Comparison of ENCODE assay signal across 8 mouse cellular contexts in the genomic region with DNA sequence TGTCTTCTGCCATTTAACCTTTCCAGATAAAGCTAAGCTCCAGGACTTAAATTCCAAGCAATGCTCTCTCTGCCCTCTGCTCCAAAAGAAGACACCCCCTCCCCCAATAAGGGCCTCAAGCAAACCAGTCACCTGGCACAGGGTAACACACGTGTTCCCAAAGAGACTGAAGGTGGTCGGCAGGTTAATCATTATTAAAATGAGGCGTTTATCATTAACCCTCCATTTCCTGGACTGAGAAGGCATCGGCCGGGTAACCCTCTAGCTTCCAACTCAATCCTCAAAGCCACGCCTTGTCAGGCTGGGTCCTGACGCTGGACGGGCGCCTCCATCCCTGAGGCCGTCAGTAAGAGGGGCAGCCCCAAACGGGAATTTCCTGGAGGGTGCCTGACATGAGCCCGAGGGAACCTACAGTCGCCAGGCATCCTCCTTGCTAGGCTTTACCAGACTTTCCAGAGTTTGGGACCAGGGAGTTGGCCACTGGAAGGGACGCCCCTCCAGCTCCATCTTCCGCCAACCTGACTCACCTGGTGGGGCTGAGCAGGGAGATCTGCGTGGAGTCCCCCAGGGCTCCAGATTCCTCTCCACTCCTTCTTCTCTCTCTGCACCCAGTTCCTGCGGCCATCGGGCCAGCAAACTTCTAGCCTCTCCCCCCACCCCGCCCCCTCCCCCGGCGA. TPM values are rescaled to one million over a fixed set of nuclear protein-coding genes. Genes with fewer than 3 reads are reported as not detected.
DNase-seq lines count a peak whose midpoint lies in the region; ATAC-seq and TF ChIP-seq lines count a peak whose summit lies in the region.

No protein-coding gene starts in this region.

- no peaks in the 10 kb centered on the region for H3K79me3 ChIP-seq in C2C12 (ENCODE audit: low read depth)

- H3K4me1 ChIP-seq in embryonic facial prominence, embryonic 14.5 days (ENCODE audit: control insufficient read depth, insufficient read depth, low read length) = peaks cover 16% of the 10 kb centered on the region
- peaks cover 10% of the 10 kb centered on the region for H3K4me1 ChIP-seq in intestine, embryonic 16.5 days (ENCODE audit: control insufficient read depth, insufficient read depth, low read length)
- H3K4me1 ChIP-seq in lung, adult 2 months (ENCODE audit: control insufficient read depth, insufficient read depth, low read length) = 0 out of 2 replicates have a peak, but pooled peaks cover 2% of the 10 kb centered on the region
- H3K4me1 ChIP-seq in stomach, embryonic 14.5 days (ENCODE audit: control insufficient read depth, insufficient read depth, low read length) = 0 out of 2 replicates have a peak, but pooled peaks cover 7% of the 10 kb centered on the region

- no peak for TF ChIP-seq CTCF in C2C12 (IDR thresholded peaks at IDR 0.05; ENCODE audit: control insufficient read depth, insufficient read depth, insufficient read length)
- no peak for TF ChIP-seq CTCF in lung, adult 2 months (IDR thresholded peaks at IDR 0.05; ENCODE audit: insufficient read depth, low read length)

- 2% methylated on average over 18 of the region's 21 CpGs for WGBS in embryonic facial prominence, embryonic 14.5 days
- 4% methylated on average over 18 of the region's 21 CpGs for WGBS in intestine, embryonic 16.5 days
- WGBS in lung, adult 2 months = 8% methylated on average over 21 of the region's 21 CpGs
- whole genome bisulfite sequencing in stomach, embryonic 14.5 days = 2% methylated on average over 21 of the region's 21 CpGs

- DNase-seq in R1 (ENCODE audit: low read depth, low spot score) = peak; percentile 43
- no peak for DNase-seq in embryonic facial prominence, embryonic 14.5 days (ENCODE audit: low spot score)
- DNase-seq in lung, adult 2 months = peak; percentile 34
- no peak for DNase-seq in Muller cell, postnatal 12 days (ENCODE audit: inconsistent ontology term)
- no peak for DNase-seq in urinary bladder, postnatal 36 days (ENCODE audit: low spot score in 2 of 2)

- no peaks in the 10 kb centered on the region for H3K9me3 ChIP-seq in embryonic facial prominence, embryonic 14.5 days (ENCODE audit: control insufficient read depth, low read length)
- H3K9me3 ChIP-seq in intestine, embryonic 16.5 days (ENCODE audit: control insufficient read depth, low read length) = no peaks in the 10 kb centered on the region
- H3K9me3 ChIP-seq in stomach, embryonic 14.5 days (ENCODE audit: control insufficient read depth, low read depth, low read length) = no peaks in the 10 kb centered on the region

- H3K4me3 ChIP-seq in C2C12 (ENCODE audit: insufficient read depth, poor library complexity, severe bottlenecking) = peak overlapping the region; percentile 52
- H3K4me3 ChIP-seq in embryonic facial prominence, embryonic 14.5 days (ENCODE audit: low read depth, low read length) = peak overlapping the region; percentile 79
- peak overlapping the region; percentile 84 for H3K4me3 ChIP-seq in intestine, embryonic 16.5 days (ENCODE audit: low read length)
- peak overlapping the region; percentile 66 for H3K4me3 ChIP-seq in lung, adult 2 months (replicated peaks; ENCODE audit: extremely low read depth, low read depth, low read length)
- peak overlapping the region; percentile 47 for H3K4me3 ChIP-seq in stomach, embryonic 14.5 days (ENCODE audit: low read depth, low read length)

- no peaks in the 10 kb centered on the region for H3K36me3 ChIP-seq in C2C12 (ENCODE audit: control insufficient read depth, insufficient read depth)
- no peaks in the 10 kb centered on the region for H3K36me3 ChIP-seq in embryonic facial prominence, embryonic 14.5 days (ENCODE audit: control insufficient read depth, insufficient read depth, low read length)
- no peaks in the 10 kb centered on the region for H3K36me3 ChIP-seq in intestine, embryonic 16.5 days (ENCODE audit: control insufficient read depth, insufficient read depth, low read length)
- no peaks in the 10 kb centered on the region for H3K36me3 ChIP-seq in stomach, embryonic 14.5 days (ENCODE audit: control insufficient read depth, insufficient read depth, low read length)

- H3K9ac ChIP-seq in embryonic facial prominence, embryonic 14.5 days (ENCODE audit: low read depth, low read length) = peak overlapping the region; percentile 80
- H3K9ac ChIP-seq in intestine, embryonic 16.5 days (ENCODE audit: low read depth, low read length) = peak overlapping the region; percentile 91
- peak overlapping the region; percentile 62 for H3K9ac ChIP-seq in stomach, embryonic 14.5 days (replicated peaks; ENCODE audit: low read depth, low read length)

- no peak for ATAC-seq in embryonic facial prominence, embryonic 14.5 days (ENCODE audit: low read depth)
- ATAC-seq in intestine, embryonic 16.5 days = peak; percentile 61
- no peak; the same call in 1 of the 2 replicates for ATAC-seq in stomach, embryonic 14.5 days (ENCODE audit: insufficient number of reproducible peaks, insufficient read depth, low FRiP score, low read depth)

- peaks cover 11% of the 10 kb centered on the region for H3K79me2 ChIP-seq in C2C12 (ENCODE audit: control insufficient read depth, insufficient read depth)

- H3K27me3 ChIP-seq in C2C12 (ENCODE audit: control insufficient read depth, insufficient read depth, insufficient read length) = no peaks in the 10 kb centered on the region
- H3K27me3 ChIP-seq in embryonic facial prominence, embryonic 14.5 days (replicated peaks; ENCODE audit: control insufficient read depth, insufficient read depth, low read length) = no peaks in the 10 kb centered on the region; the same call in 1 of the 2 replicates
- H3K27me3 ChIP-seq in intestine, embryonic 16.5 days (replicated peaks; ENCODE audit: control insufficient read depth, insufficient read depth, low read length) = no peaks in the 10 kb centered on the region
- H3K27me3 ChIP-seq in stomach, embryonic 14.5 days (ENCODE audit: control insufficient read depth, insufficient read depth, low read length) = no peaks in the 10 kb centered on the region

- peak overlapping the region; percentile 91 for H3K4me2 ChIP-seq in embryonic facial prominence, embryonic 14.5 days (ENCODE audit: low read depth, low read length)
- peak overlapping the region; percentile 88 for H3K4me2 ChIP-seq in intestine, embryonic 16.5 days (ENCODE audit: low read depth, low read length)
- peak overlapping the region; percentile 81 for H3K4me2 ChIP-seq in stomach, embryonic 14.5 days (replicated peaks; ENCODE audit: low read depth, low read length)

- peak overlapping the region; percentile 72 for H3ac ChIP-seq in C2C12 (ENCODE audit: control insufficient read depth, insufficient read length, low read depth)

- no peak for TF ChIP-seq POLR2A in lung, adult 2 months (IDR thresholded peaks at IDR 0.05; ENCODE audit: borderline replicate concordance, extremely low read depth, low read depth, low read length)

- H3K27ac ChIP-seq in embryonic facial prominence, embryonic 14.5 days (replicated peaks; ENCODE audit: low read depth, low read length) = peak overlapping the region; percentile 94; the same call in 1 of the 2 replicates
- peak overlapping the region; percentile 92 for H3K27ac ChIP-seq in intestine, embryonic 16.5 days (ENCODE audit: low read length)
- H3K27ac ChIP-seq in stomach, embryonic 14.5 days (ENCODE audit: low read length) = no peak overlapping the region; the same call in 1 of the 2 replicates

TF ChIP-seq in C2C12, 6 proteins besides CTCF, POLR2A, EP300 and RAD21:
- TF ChIP-seq MAX (IDR thresholded peaks at IDR 0.05) (no peak), FOSL1 (IDR thresholded peaks at IDR 0.05; ENCODE audit: insufficient read depth, low read length, poor library complexity, severe bottlenecking) (no peak), USF1 (IDR thresholded peaks at IDR 0.05; ENCODE audit: low read depth) (no peak), MYOG (IDR thresholded peaks at IDR 0.05; ENCODE audit: control insufficient read depth, extremely low read depth, insufficient read length) (no peak), MYOD1 (IDR thresholded peaks at IDR 0.05; ENCODE audit: control insufficient read depth, insufficient read length, low read depth) (no peak), CEBPB (IDR thresholded peaks at IDR 0.05; ENCODE audit: low read depth) (no peak)

RNA-seq across cellular contexts. Expression of a gene that starts 0.7 kb away (rescaled TPM):
- 4.4 TPM for polyA plus RNA-seq in C2C12 (2012; fragmentation: generic; extraction: Trizol)
- polyA plus RNA-seq in embryonic facial prominence, embryonic 14.5 days (2014; fragmentation: Nextera tagmentation; extraction: Ambion mirVana) = 31.3 and 32.0 TPM in 2 replicates
- polyA plus RNA-seq in intestine, embryonic 16.5 days (2015; fragmentation: Nextera tagmentation; extraction: Ambion mirVana) = 33.1 and 41.5 TPM in 2 replicates
- 9.5 and 17.3 TPM in 2 replicates for polyA plus RNA-seq in lung, adult 2 months (2012; rRNA removed)
- 34.8 and 35.7 TPM in 2 replicates for polyA plus RNA-seq in stomach, embryonic 14.5 days (2014; fragmentation: Nextera tagmentation; extraction: Ambion mirVana)

RNA-seq across cellular contexts. Expression of a gene that starts 47.3 kb away (rescaled TPM):
- 0.14 TPM for polyA plus RNA-seq in C2C12 (2012; fragmentation: generic; extraction: Trizol)
- 0.68 and 0.95 TPM in 2 replicates for polyA plus RNA-seq in embryonic facial prominence, embryonic 14.5 days (2014; fragmentation: Nextera tagmentation; extraction: Ambion mirVana)
- polyA plus RNA-seq in intestine, embryonic 16.5 days (2015; fragmentation: Nextera tagmentation; extraction: Ambion mirVana) = 0.27 and 0.49 TPM in 2 replicates
- polyA plus RNA-seq in lung, adult 2 months (2012; rRNA removed) = 2.7 and 3.5 TPM in 2 replicates
- 0.32 and 0.65 TPM in 2 replicates for polyA plus RNA-seq in stomach, embryonic 14.5 days (2014; fragmentation: Nextera tagmentation; extraction: Ambion mirVana)

Comparison
In these comparisons a context has a peak if more than half of its experiments do, and no peak if none do; other contexts are left out.
1. DNase-seq: peak in R1 (single experiment) and lung, adult 2 months (single experiment); none in embryonic facial prominence, embryonic 14.5 days (single experiment), Muller cell, postnatal 12 days (single experiment) and urinary bladder, postnatal 36 days (0 of 2).
2. Peak in every context shown above with its lines, with median percentiles within 50 percentile points of each other: H3K4me3 ChIP-seq, H3K4me2 ChIP-seq and H3K9ac ChIP-seq.